Mouse (Mus musculus): ENCODE results near the gene Cpne7. TPM values are rescaled to one million over a fixed set of nuclear protein-coding genes. Genes with fewer than 3 reads are reported as not detected.
"Not testable (repeated sequence)": the region's sequence is repeated elsewhere in the genome, so short reads cannot be mapped to it uniquely, and the experiment has no call there.

Cpne7 gene
- total RNA-seq (2021): under 1 TPM; 0.31 to 0.39 TPM
- long read RNA-seq, experiment 1: 0 reads
- long read RNA-seq, experiment 2: 0 reads

GRCm38 (mm10) chr8:123117127-123117731 lies at the start of gene Cpne7:
Gene Cpne7 (plus strand): TSS chr8:123117374.
- intact Hi-C loops (cut with DNase I): no loop called here
- no peak for DNase-seq

GRCm38 (mm10) chr8:123071176-123071575 lies 46.0 kb upstream of the Cpne7 start:
- intact Hi-C loops (cut with DNase I): no loop called here
- peak; percentile 54 to 55 for DNase-seq

GRCm38 (mm10) chr8:123077213-123077612 lies 40.0 kb upstream of the Cpne7 start:
- intact Hi-C loops (cut with DNase I): no loop called here
- no peak for DNase-seq

- no peak for DNase-seq
- intact Hi-C loops (cut with DNase I): no loop called here
Measured at GRCm38 (mm10) chr8:123082993-123083392, 34.2 kb upstream of the Cpne7 start.

- intact Hi-C loops (cut with DNase I): no loop called here
- no peak for DNase-seq
Measured at GRCm38 (mm10) chr8:123083610-123084009, 33.6 kb upstream of the Cpne7 start.

- DNase-seq: no peak
- intact Hi-C loops (cut with DNase I): no loop called here
Measured at GRCm38 (mm10) chr8:123087289-123087688, 29.9 kb upstream of the Cpne7 start.

GRCm38 (mm10) chr8:123097216-123097615 lies 20.0 kb upstream of the Cpne7 start:
- DNase-seq: no peak

GRCm38 (mm10) chr8:123097786-123098584 lies 19.2 kb upstream of the Cpne7 start:
- intact Hi-C loops (cut with DNase I): no loop called here
- DNase-seq: no peak

More at GRCm38 (mm10) chr8:123097216-123097615, 20.0 kb upstream of the Cpne7 start:
- intact Hi-C loops (cut with DNase I): no loop called here

- no peak for DNase-seq
- intact Hi-C loops (cut with DNase I): loop anchor here (2.0 to 5.0 kb wide), 3 partner anchors 58 to 263 kb away; partner anchors contain the start of gene Ankrd11
Measured at GRCm38 (mm10) chr8:123100288-123100687, 16.9 kb upstream of the Cpne7 start.

GRCm38 (mm10) chr8:123101244-123101643 lies 15.9 kb upstream of the Cpne7 start:
- no peak for DNase-seq
- intact Hi-C loops (cut with DNase I): loop anchor here (2.0 to 5.0 kb wide), 3 partner anchors 59 to 264 kb away; partner anchors contain the start of gene Ankrd11

GRCm38 (mm10) chr8:123101735-123102685 lies 15.2 kb upstream of the Cpne7 start, which contains the start of gene Rpl13:
Gene Rpl13 (plus strand): TSS chr8:123102350.
- intact Hi-C loops (cut with DNase I): loop anchor here (2.0 to 5.0 kb wide), 3 partner anchors 60 to 265 kb away; partner anchors contain the start of gene Ankrd11
- peak; percentile 95 to 99 for DNase-seq

GRCm38 (mm10) chr8:123102855-123103254 lies 14.3 kb upstream of the Cpne7 start:
- not testable (repeated sequence) for DNase-seq
- intact Hi-C loops (cut with DNase I): loop anchor here (5.0 kb wide), 2 partner anchors 61 to 266 kb away; partner anchors contain the start of gene Ankrd11

- intact Hi-C loops (cut with DNase I): loop anchor here (5.0 kb wide), 2 partner anchors 61 to 266 kb away; partner anchors contain the start of gene Ankrd11
- no peak for DNase-seq
Measured at GRCm38 (mm10) chr8:123103285-123103684, 13.9 kb upstream of the Cpne7 start.

- intact Hi-C loops (cut with DNase I): loop anchor here (2.0 to 5.0 kb wide), 3 partner anchors 62 to 267 kb away; partner anchors contain the start of gene Ankrd11
- DNase-seq: no peak
Measured at GRCm38 (mm10) chr8:123104046-123104767, 13.0 kb upstream of the Cpne7 start.

- intact Hi-C loops (cut with DNase I): loop anchor here (2.0 kb wide), 2 partner anchors 49 to 97 kb away; no protein-coding TSS in a partner anchor
- peak in 1 of 2 experiments; percentile 27 for DNase-seq
Measured at GRCm38 (mm10) chr8:123105553-123106326, 11.4 kb upstream of the Cpne7 start.

GRCm38 (mm10) chr8:123106531-123106930 lies 10.6 kb upstream of the Cpne7 start:
- peak in 1 of 2 experiments; percentile 34 for DNase-seq

GRCm38 (mm10) chr8:123108010-123108409 lies 9.2 kb upstream of the Cpne7 start:
- no peak for DNase-seq
- intact Hi-C loops (cut with DNase I): no loop called here

More at GRCm38 (mm10) chr8:123106531-123106930, 10.6 kb upstream of the Cpne7 start:
- intact Hi-C loops (cut with DNase I): loop anchor here (2.0 kb wide), 1 partner anchor 48 kb away; no protein-coding TSS in a partner anchor

- intact Hi-C loops (cut with DNase I): no loop called here
Measured at GRCm38 (mm10) chr8:123108953-123109352, 8.2 kb upstream of the Cpne7 start.

More at GRCm38 (mm10) chr8:123108953-123109352, 8.2 kb upstream of the Cpne7 start:
- DNase-seq: no peak
